Mouse (Mus musculus): Measurements from ENCODE around the gene Olfr1120.

- no peak for TF ChIP-seq CTCF (IDR thresholded peaks at IDR 0.05; ENCODE audit: extremely low read depth, insufficient read depth, low read length)
- TF ChIP-seq POLR2A (IDR thresholded peaks at IDR 0.05; ENCODE audit: extremely low read depth, insufficient read depth, low read length) = no peak
Measured at GRCm38 (mm10) chr2:87371726-87372125, 17.1 kb downstream of the Olfr1120 start.
